Mouse (Mus musculus): ENCODE results near the gene Per2.

GRCm38 (mm10) chr1:91450851-91451250, 8.3 kb downstream of the Per2 start:
- TF ChIP-seq USF2 (conservative IDR thresholded peaks at IDR 0.05; ENCODE audit: low read depth, low read length) (no peak), EP300 (IDR thresholded peaks at IDR 0.05; ENCODE audit: low read length) (no peak), POLR2A (IDR thresholded peaks at IDR 0.05; ENCODE audit: low read depth, low read length) (no peak), ZC3H11A (IDR thresholded peaks at IDR 0.05; ENCODE audit: low read depth, low read length) (no peak), CHD1 (IDR thresholded peaks at IDR 0.05; ENCODE audit: low read depth, low read length) (no peak), HCFC1 (IDR thresholded peaks at IDR 0.05; ENCODE audit: low read depth, low read length) (no peak), ETS1 (conservative IDR thresholded peaks at IDR 0.05; ENCODE audit: low read depth, low read length) (no peak)
